In the genomic region with DNA sequence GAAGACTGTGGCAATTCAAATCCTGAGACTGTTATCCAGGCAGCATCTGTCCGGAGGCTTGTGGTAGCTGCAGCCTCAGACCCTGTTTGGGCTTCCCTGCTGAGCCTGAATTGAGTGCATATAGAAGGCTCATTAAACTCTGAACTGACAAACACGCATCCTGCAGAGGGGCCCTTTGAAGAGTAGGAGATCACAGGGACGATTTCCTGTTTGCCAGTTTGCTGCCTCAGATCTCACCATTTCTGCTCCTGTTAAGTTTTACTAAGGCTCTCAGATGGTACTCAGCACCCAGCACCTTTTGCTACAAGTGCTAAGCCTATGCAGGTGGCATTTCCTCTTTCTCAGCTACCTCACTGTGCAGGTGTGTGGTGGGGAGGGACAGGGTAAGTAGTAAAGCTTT, we compare ENCODE assay signal across 19 mouse cellular contexts.
DNase-seq lines count a peak whose midpoint lies in the region; ATAC-seq lines count a peak whose summit lies in the region.
"Had no signal": no experiment of that assay in that cellular context is flagged by ENCODE, and none has a peak within 500 bp of the region (broad histone marks: within the 10 kb centered on the region; RNA-seq: fewer than 3 reads in every experiment).

No protein-coding gene starts in this region.

- H3K4me2 ChIP-seq in neural tube, embryonic 12.5 days (replicated peaks), result no peak overlapping the region
- no peak overlapping the region for H3K4me2 ChIP-seq in neural tube, embryonic 15.5 days
- H3K4me2 ChIP-seq: heart, embryonic 13.5 days; hindbrain, embryonic 13.5 days; limb, embryonic 15.5 days had no signal

- peaks cover 6% of the 10 kb centered on the region; the same call in 1 of the 2 replicates for H3K4me1 ChIP-seq in neural tube, embryonic 12.5 days
- 0 out of 2 replicates have a peak, but pooled peaks cover 3% of the 10 kb centered on the region for H3K4me1 ChIP-seq in neural tube, embryonic 15.5 days
- H3K4me1 ChIP-seq: megakaryocyte, embryonic 14.5 days had no signal

- no peaks in the 10 kb centered on the region for H3K36me3 ChIP-seq in neural tube, embryonic 12.5 days
- no peaks in the 10 kb centered on the region for H3K36me3 ChIP-seq in neural tube, embryonic 15.5 days
- H3K36me3 ChIP-seq: hindbrain, embryonic 13.5 days; limb, embryonic 15.5 days had no signal

- H3K4me3 ChIP-seq in neural tube, embryonic 12.5 days, result no peak overlapping the region
- no peak overlapping the region for H3K4me3 ChIP-seq in neural tube, embryonic 15.5 days (replicated peaks)
- H3K4me3 ChIP-seq: heart, embryonic 13.5 days; hindbrain, embryonic 13.5 days; limb, embryonic 15.5 days; megakaryocyte, embryonic 14.5 days had no signal

- H3K9ac ChIP-seq in neural tube, embryonic 12.5 days, result no peak overlapping the region
- H3K9ac ChIP-seq in neural tube, embryonic 15.5 days (replicated peaks), result no peak overlapping the region
- H3K9ac ChIP-seq: heart, embryonic 13.5 days; hindbrain, embryonic 13.5 days; limb, embryonic 15.5 days had no signal

- 6% methylated on average over 3 of the region's 3 CpGs for WGBS in neural tube, embryonic 12.5 days
- WGBS in neural tube, embryonic 15.5 days, result 9% methylated on average over 3 of the region's 3 CpGs

- no peak overlapping the region for H3K27ac ChIP-seq in neural tube, embryonic 12.5 days
- no peak overlapping the region for H3K27ac ChIP-seq in neural tube, embryonic 15.5 days (replicated peaks)
- H3K27ac ChIP-seq: heart, embryonic 13.5 days; hindbrain, embryonic 13.5 days; limb, embryonic 15.5 days had no signal

- peak; percentile 47 for DNase-seq in embryo, embryonic 10 days (ENCODE audit: low spot score)
- no peak for DNase-seq in embryo, embryonic 9.5 days (ENCODE audit: extremely low spot score)
- DNase-seq in retina, postnatal 1 day, result peak; percentile 31
- no peak for DNase-seq in ovary, postnatal 36 days (ENCODE audit: low spot score)
- no peak for DNase-seq in lung, postnatal 10 days
- DNase-seq in lung, postnatal 14 days, result no peak
- DNase-seq: adrenal gland, postnatal 36 days; cerebellum, postnatal 10 days; gastrocnemius, postnatal 36 days; kidney, postnatal 10 days; layer of hippocampus, adult 9-11 months; lung, adult 18-20 months had no signal

- ATAC-seq in neural tube, embryonic 12.5 days (ENCODE audit: low FRiP score, low read depth), result peak; percentile 21; the same call in 1 of the 2 replicates
- no peak for ATAC-seq in neural tube, embryonic 15.5 days (ENCODE audit: low FRiP score)
- ATAC-seq: intestine, embryonic 16.5 days had no signal

- H3K27me3 ChIP-seq in neural tube, embryonic 12.5 days (replicated peaks), result no peaks in the 10 kb centered on the region; the same call in 1 of the 2 replicates
- H3K27me3 ChIP-seq in neural tube, embryonic 15.5 days (replicated peaks), result peaks cover 47% of the 10 kb centered on the region
- H3K27me3 ChIP-seq: heart, embryonic 13.5 days; limb, embryonic 15.5 days; megakaryocyte, embryonic 14.5 days had no signal

- H3K9me3 ChIP-seq in neural tube, embryonic 12.5 days, result no peaks in the 10 kb centered on the region
- no peaks in the 10 kb centered on the region for H3K9me3 ChIP-seq in neural tube, embryonic 15.5 days (replicated peaks)
- H3K9me3 ChIP-seq: heart, embryonic 13.5 days; hindbrain, embryonic 13.5 days; limb, embryonic 15.5 days; megakaryocyte, embryonic 14.5 days had no signal

Comparison
In these comparisons a context has a peak if more than half of its experiments do, and no peak if none do; other contexts are left out.
1. DNase-seq: peak in embryo, embryonic 10 days (single experiment) and retina, postnatal 1 day (single experiment); none in embryo, embryonic 9.5 days (single experiment), ovary, postnatal 36 days (single experiment), lung, postnatal 10 days (single experiment) and lung, postnatal 14 days (single experiment).